Mouse (Mus musculus): ENCODE results near the gene Olfr1246.
"Not testable (repeated sequence)": the region's sequence is repeated elsewhere in the genome, so short reads cannot be mapped to it uniquely, and the experiment has no call there.

Gene Olfr1246

DNA sequence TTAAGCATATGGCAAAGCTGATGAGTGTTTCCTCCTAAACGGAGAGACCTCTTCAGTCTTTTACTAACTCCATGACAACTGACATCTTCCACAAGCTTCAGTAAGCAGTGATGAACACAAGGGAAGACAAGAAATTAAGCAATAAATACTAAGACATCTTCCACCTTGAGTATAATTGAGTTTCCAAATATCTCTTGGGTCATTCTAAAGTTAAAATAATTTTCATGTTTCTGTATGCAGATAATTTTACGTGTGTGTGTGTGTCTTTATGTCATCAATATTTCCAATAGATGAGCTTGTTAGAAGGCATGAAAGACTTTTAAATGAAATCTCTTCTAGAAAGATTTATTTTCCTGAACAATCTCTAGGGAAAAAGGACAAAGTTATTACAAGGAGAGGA is at the start of gene Olfr1246:
Gene Olfr1246 (minus strand): TSS at position 101 of the 400 bp plus-strand sequence.
- no peak for ATAC-seq (ENCODE audit: low TSS enrichment)

GRCm38 (mm10) chr2:89634883-89635282 is 41.9 kb upstream of the Olfr1246 start, which contains the start of gene Olfr1249:
Gene Olfr1249, minus strand, starts transcription at chr2:89634983.
- ATAC-seq (ENCODE audit: low TSS enrichment) = no peak

DNA sequence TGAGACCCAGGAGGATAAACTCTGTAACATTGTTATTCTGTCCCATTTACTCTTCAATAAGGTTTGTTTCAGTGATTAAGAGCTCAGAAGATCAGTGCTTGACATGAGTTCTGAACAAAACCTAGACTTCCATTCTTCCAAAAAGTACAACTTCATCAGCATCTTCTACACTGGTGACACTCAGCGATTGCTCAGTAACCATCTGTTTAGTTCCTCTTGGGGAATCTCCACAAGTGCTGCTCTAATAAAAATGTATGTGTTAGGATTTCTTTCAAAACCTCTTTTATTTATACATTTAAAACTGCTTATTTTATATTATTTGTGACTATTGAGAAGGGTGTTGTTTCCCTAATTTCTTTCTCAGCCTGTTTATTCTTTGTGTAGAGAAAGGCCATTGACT is 25.2 kb upstream of the Olfr1246 start, which contains the start of gene Olfr1248:
Gene Olfr1248 (minus strand): TSS at position 101 of the 400 bp plus-strand sequence.
- ATAC-seq (ENCODE audit: low TSS enrichment) = not testable (repeated sequence)

DNA sequence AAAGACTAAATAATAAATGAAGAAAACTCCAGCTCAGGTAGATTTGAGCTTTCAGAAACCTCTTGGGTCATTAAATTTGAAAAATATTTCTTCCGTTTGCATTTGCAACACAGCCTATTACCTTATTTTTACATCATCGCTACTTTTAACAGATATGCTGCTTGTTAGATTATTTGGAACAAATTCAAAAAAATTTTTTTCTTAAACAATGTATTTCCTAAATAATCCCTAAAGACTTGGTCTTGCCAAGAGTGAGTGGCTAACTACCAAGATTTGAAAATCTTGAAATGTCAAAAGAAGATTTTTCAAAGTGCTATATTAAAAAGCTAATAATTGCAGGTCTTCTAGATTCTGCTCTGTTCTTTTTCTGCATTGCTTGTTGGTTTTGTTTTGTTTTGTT is 21.1 kb upstream of the Olfr1246 start, which contains the start of gene Olfr1247:
Gene Olfr1247 (minus strand): TSS at position 101 of the 400 bp plus-strand sequence.
- ATAC-seq (ENCODE audit: low TSS enrichment) = no peak

GRCm38 (mm10) chr2:89578347-89578746 is 14.6 kb downstream of the Olfr1246 start, which contains the start of gene Olfr1245:
Gene Olfr1245, minus strand, starts transcription at chr2:89578447.
- no peak for ATAC-seq (ENCODE audit: low TSS enrichment)

- not testable (repeated sequence) for ATAC-seq (ENCODE audit: low TSS enrichment)
Measured at GRCm38 (mm10) chr2:89562706-89563105, 30.3 kb downstream of the Olfr1246 start.

DNA sequence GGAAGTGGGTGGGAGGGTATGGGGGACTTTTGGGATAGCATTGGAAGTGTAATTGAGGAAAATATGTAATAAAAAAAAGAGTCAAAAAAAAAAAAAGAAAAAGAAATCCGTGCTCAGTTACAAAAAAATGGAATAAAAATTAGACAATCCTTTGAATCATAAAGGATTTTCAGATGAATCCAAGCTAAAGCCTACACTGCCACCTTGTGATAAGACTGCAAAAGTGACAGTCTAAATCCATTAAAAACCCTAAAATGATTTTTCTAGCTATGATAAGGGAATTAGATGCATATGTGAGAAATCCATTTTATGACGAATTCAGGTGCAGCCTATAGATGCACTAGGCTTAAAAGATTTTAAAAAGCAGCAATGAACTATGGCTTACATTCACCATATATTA is 48.4 kb downstream of the Olfr1246 start:
- ATAC-seq (ENCODE audit: low TSS enrichment) = no peak

- ATAC-seq (ENCODE audit: low TSS enrichment) = peak; percentile 94
Measured at GRCm38 (mm10) chr2:89539923-89540322, 53.0 kb downstream of the Olfr1246 start.
